Mouse (Mus musculus) MEL (cell line): Measurements from ENCODE around the gene Olfr54. TPM values are rescaled to one million over a fixed set of nuclear protein-coding genes. Genes with fewer than 3 reads are reported as not detected.

Source experiments
- DNase-seq: peaks from one replicate; pipeline ENCODE4 v3.0.0; 2011; ENCODE audit warnings: low read depth, low spot score
- H3K27ac ChIP-seq: 2 replicates; pipeline ENCODE4 v1.5.1; 2012; ENCODE audit warnings: low read depth, mild to moderate bottlenecking, control low read depth, low read length, moderate library complexity; ENCODE audit not compliant: control insufficient read depth
- H3K27me3 ChIP-seq, 2 experiments: fragments of 150-350 bp in 1 of 2; sonication (generic) in 1 of 2; 2 replicates each; pipeline ENCODE4 v1.6.1; 2012; ENCODE audit warnings: low read length in 2 of 2, mild to moderate bottlenecking in 2 of 2, improper control_type of control experiment in 1 of 2, moderate library complexity in 1 of 2; ENCODE audit not compliant: insufficient read depth in 2 of 2, control insufficient read depth in 1 of 2
- H3K36me3 ChIP-seq, 2 experiments: 2 replicates each; pipeline ENCODE4 v1.6.1; 2012 to 2014; ENCODE audit warnings: low read length in 2 of 2, improper control_type of control experiment in 1 of 2, inconsistent platforms in 1 of 2, mild to moderate bottlenecking in 1 of 2; ENCODE audit not compliant: insufficient read depth in 2 of 2, control insufficient read depth in 1 of 2
- H3K4me1 ChIP-seq, 2 experiments: fragments of 150-350 bp in 1 of 2; sonication (generic) in 1 of 2; 2 replicates each; pipeline ENCODE4 v1.6.1; 2012; ENCODE audit warnings: low read length in 2 of 2, improper control_type of control experiment in 1 of 2, mild to moderate bottlenecking in 1 of 2; ENCODE audit not compliant: insufficient read depth in 2 of 2, control insufficient read depth in 1 of 2
- H3K4me3 ChIP-seq, 2 experiments: fragments of 150-350 bp in 1 of 2; sonication (generic) in 1 of 2; 2 replicates each; pipeline ENCODE4 v1.5.1; 2012; ENCODE audit warnings: low read depth in 2 of 2, low read length in 2 of 2, mild to moderate bottlenecking in 2 of 2, moderate library complexity in 2 of 2, control low read depth in 1 of 2, improper control_type of control experiment in 1 of 2; ENCODE audit not compliant: control insufficient read depth in 1 of 2, insufficient read depth in 1 of 2
- H3K79me2 ChIP-seq: 2 replicates; pipeline ENCODE4 v1.6.1; 2012; ENCODE audit warnings: mild to moderate bottlenecking, low read length, moderate library complexity; ENCODE audit not compliant: control insufficient read depth, poor library complexity, insufficient read depth
- H3K9ac ChIP-seq: 2 replicates; pipeline ENCODE4 v1.6.1; 2012; ENCODE audit warnings: low read depth, mild to moderate bottlenecking, control low read depth, low read length, moderate library complexity; ENCODE audit not compliant: control insufficient read depth, poor library complexity, severe bottlenecking
- H3K9me3 ChIP-seq: fragments of 150-350 bp; sonication (generic); replicated peaks from 2 replicates; pipeline ENCODE4 v1.6.1; 2012; ENCODE audit warnings: mild to moderate bottlenecking, low read length, improper control_type of control experiment, moderate library complexity; ENCODE audit not compliant: insufficient read depth
- BHLHE40 ChIP-seq: IDR thresholded peaks from 2 replicates; pipeline ENCODE4 v1.6.1; 2012; ENCODE audit warnings: low read depth, mild to moderate bottlenecking, inconsistent platforms, low read length, improper control_type of control experiment, borderline replicate concordance
- CHD1 ChIP-seq: IDR thresholded peaks from 2 replicates; pipeline ENCODE4 v1.6.1; 2012; ENCODE audit warnings: low read depth, mild to moderate bottlenecking, inconsistent platforms, low read length, improper control_type of control experiment
- CTCF ChIP-seq, 3 experiments: IDR thresholded peaks in 2 of 3; conservative IDR thresholded peaks in 1 of 3; 2 replicates each; pipeline ENCODE4 v1.5.1; 2011 to 2012; ENCODE audit warnings: low read length in 3 of 3, low read depth in 2 of 3, mild to moderate bottlenecking in 2 of 3, improper control_type of control experiment in 1 of 3, inconsistent platforms in 1 of 3, mixed read lengths in 1 of 3, moderate library complexity in 1 of 3; ENCODE audit not compliant: control insufficient read depth in 1 of 3, insufficient read depth in 1 of 3, poor library complexity in 1 of 3, severe bottlenecking in 1 of 3
- E2F4 ChIP-seq: IDR thresholded peaks from 2 replicates; pipeline ENCODE4 v1.6.1; 2011; ENCODE audit warnings: low read depth, low read length, improper control_type of control experiment, borderline replicate concordance
- ELF1 ChIP-seq: IDR thresholded peaks from 2 replicates; pipeline ENCODE4 v1.6.1; 2014; ENCODE audit warnings: low read depth, mild to moderate bottlenecking, inconsistent platforms, low read length, improper control_type of control experiment, moderate library complexity
- EP300 ChIP-seq, 2 experiments: IDR thresholded peaks; 2 replicates each; pipeline ENCODE4 v1.6.1; 2011; ENCODE audit warnings: improper control_type of control experiment in 2 of 2, low read length in 2 of 2, low read depth in 1 of 2, mild to moderate bottlenecking in 1 of 2
- GATA1 ChIP-seq: IDR thresholded peaks from 2 replicates; pipeline ENCODE4 v1.6.1; 2011; ENCODE audit warnings: low read depth, low read length, improper control_type of control experiment
- HCFC1 ChIP-seq: IDR thresholded peaks from 2 replicates; pipeline ENCODE4 v1.6.1; 2012; ENCODE audit warnings: low read depth, mild to moderate bottlenecking, inconsistent platforms, low read length, improper control_type of control experiment, moderate library complexity
- JUND ChIP-seq: IDR thresholded peaks from 2 replicates; pipeline ENCODE4 v1.6.1; 2011; ENCODE audit warnings: low read depth, mild to moderate bottlenecking, improper control_type of control experiment, low read length
- KAT2A ChIP-seq: conservative IDR thresholded peaks from 2 replicates; pipeline ENCODE4 v1.6.1; 2012; ENCODE audit warnings: low read depth, low read length, improper control_type of control experiment, inconsistent platforms
- MAZ ChIP-seq: IDR thresholded peaks from 2 replicates; pipeline ENCODE4 v1.6.1; 2012; ENCODE audit warnings: low read depth, mild to moderate bottlenecking, inconsistent platforms, low read length, improper control_type of control experiment
- MYB ChIP-seq: IDR thresholded peaks from 2 replicates; pipeline ENCODE4 v1.6.1; 2011; ENCODE audit warnings: mild to moderate bottlenecking, low read depth, low read length, improper control_type of control experiment
- MYC ChIP-seq: IDR thresholded peaks from 2 replicates; pipeline ENCODE4 v1.6.1; 2011; ENCODE audit warnings: low read depth, mild to moderate bottlenecking, low read length, improper control_type of control experiment, moderate library complexity
- NRF1 ChIP-seq: IDR thresholded peaks from 2 replicates; pipeline ENCODE4 v1.6.1; 2014; ENCODE audit warnings: low read depth, mild to moderate bottlenecking, inconsistent platforms, low read length, improper control_type of control experiment, moderate library complexity; ENCODE audit not compliant: poor library complexity, insufficient read depth, severe bottlenecking
- RAD21 ChIP-seq: IDR thresholded peaks from 2 replicates; pipeline ENCODE4 v1.6.1; 2011; ENCODE audit warnings: mild to moderate bottlenecking, low read depth, low read length, improper control_type of control experiment
- SIN3A ChIP-seq: IDR thresholded peaks from 2 replicates; pipeline ENCODE4 v1.6.1; 2012; ENCODE audit warnings: low read length, improper control_type of control experiment, inconsistent platforms
- SMC3 ChIP-seq: IDR thresholded peaks from 2 replicates; pipeline ENCODE4 v1.6.1; 2011; ENCODE audit warnings: low read depth, low read length, improper control_type of control experiment
- TBP ChIP-seq: IDR thresholded peaks from 2 replicates; pipeline ENCODE4 v1.8.0; 2011; ENCODE audit warnings: low read depth, low read length, improper control_type of control experiment
- TCF12 ChIP-seq: IDR thresholded peaks from 2 replicates; pipeline ENCODE4 v1.6.1; 2014; ENCODE audit warnings: low read depth, mild to moderate bottlenecking, inconsistent platforms, low read length, improper control_type of control experiment, moderate library complexity
- USF1 ChIP-seq: IDR thresholded peaks from 2 replicates; pipeline ENCODE4 v1.6.1; 2014; ENCODE audit warnings: low read depth, mild to moderate bottlenecking, inconsistent platforms, low read length, improper control_type of control experiment, moderate library complexity
- USF2 ChIP-seq, 2 experiments: IDR thresholded peaks; 2 replicates each; pipeline ENCODE4 v1.6.1; 2011 to 2012; ENCODE audit warnings: improper control_type of control experiment in 2 of 2, low read length in 2 of 2, borderline replicate concordance in 1 of 2, inconsistent platforms in 1 of 2, low read depth in 1 of 2, mild to moderate bottlenecking in 1 of 2; ENCODE audit not compliant: insufficient read depth in 1 of 2
- ZNF384 ChIP-seq: IDR thresholded peaks from 2 replicates; pipeline ENCODE4 v1.6.1; 2012; ENCODE audit warnings: low read depth, mild to moderate bottlenecking, inconsistent platforms, low read length, improper control_type of control experiment
- polyA plus RNA-seq, 2 experiments: library from polyadenylated mRNA; stranded (reverse) in 1 of 2; unstranded in 1 of 2; fragments of >175 nt in 1 of 2; fragments of >200 nt in 1 of 2; gene quantifications; 2 replicates each; pipeline versions ENCODE4 v1.2.1 to v1.2.4; 2012; ENCODE audit warnings: low replicate concordance in 2 of 2, low read depth in 1 of 2; ENCODE audit not compliant: insufficient read length in 2 of 2, insufficient read depth in 1 of 2, missing spikeins in 1 of 2
- total RNA-seq: library from RNA; depleted of rRNA; stranded (reverse); fragments of 300-350 nt; gene quantifications from 2 replicates; pipeline ENCODE4 v1.2.3, GENCODE M21; 2012; rRNA removed

Gene Olfr54
- total RNA-seq (not detected in 2 replicates), polyA plus RNA-seq (not detected)

- Histone ChIP-seq H3K79me2 (no peaks in the 10 kb centered on the region), H3K9me3 (no peaks in the 10 kb centered on the region)
- TF ChIP-seq MYC (no peak), SIN3A (no peak)
- TF ChIP-seq, all 39 proteins: peak for 0
- no peak within 1 kb of the TSS for H3K4me3 ChIP-seq
- H3K36me3 ChIP-seq = no peaks in the 10 kb centered on the region
- H3K27ac ChIP-seq = no peak within 1 kb of the TSS
- no peaks in the 10 kb centered on the region for H3K4me1 ChIP-seq
- no peaks in the 10 kb centered on the region for H3K27me3 ChIP-seq
- H3K9ac ChIP-seq = no peak within 1 kb of the TSS
- DNase-seq = no peak
Observed at GRCm38 (mm10) chr11:51013936-51014335, at the start of gene Olfr54. Gene Olfr54, plus strand, starts transcription at chr11:51014236.

GRCm38 (mm10) chr11:50964886-50965285, 49.1 kb upstream of the Olfr54 start:
- Histone ChIP-seq H3K9ac (no peak overlapping the region), H3K79me2 (no peaks in the 10 kb centered on the region), H3K4me3 (no peak overlapping the region), H3K36me3 (no peaks in the 10 kb centered on the region), H3K4me1 (no peaks in the 10 kb centered on the region), H3K9me3 (no peaks in the 10 kb centered on the region), H3K27ac (no peak overlapping the region), H3K27me3 (no peaks in the 10 kb centered on the region)
- DNase-seq = peak; percentile 7
- TF ChIP-seq E2F4 = no peak
- peak; percentile 75 for TF ChIP-seq GATA1
- TF ChIP-seq CHD1 = no peak
- peak; percentile 35; the same call in 1 of the 2 replicates for TF ChIP-seq TCF12
- peak; percentile 13 to 48; a peak in 1 of 4 replicates for TF ChIP-seq EP300 (IDR thresholded peaks at IDR 0.05; ENCODE audit: low read depth in 1 of 2, low read length in 2 of 2)

- Histone ChIP-seq H3K27ac (no peak within 1 kb of the TSS), H3K4me3 (no peak within 1 kb of the TSS)
- TF ChIP-seq ZNF384 (no peak), TBP (no peak), CTCF (IDR thresholded peaks at IDR 0.05 in 2 of 3, conservative IDR thresholded peaks at IDR 0.05 in 1 of 3; ENCODE audit: control insufficient read depth in 1 of 3, insufficient read depth in 1 of 3, low read depth in 2 of 3, low read length in 3 of 3, poor library complexity in 1 of 3, severe bottlenecking in 1 of 3) (no peak), MAZ (no peak), CHD1 (no peak), RAD21 (no peak), USF2 (IDR thresholded peaks at IDR 0.05; ENCODE audit: borderline replicate concordance in 1 of 2, insufficient read depth in 1 of 2, low read depth in 1 of 2, low read length in 2 of 2) (no peak), JUND (no peak), ELF1 (no peak), NRF1 (no peak), KAT2A (no peak), MYB (no peak), HCFC1 (no peak), SMC3 (no peak), USF1 (no peak), BHLHE40 (no peak), E2F4 (no peak)
- TF ChIP-seq, all 39 proteins: peak for 0
- DNase-seq = no peak
- Histone ChIP-seq H3K9me3 (no peaks in the 10 kb centered on the region), H3K79me2 (no peaks in the 10 kb centered on the region), H3K4me1 (no peaks in the 10 kb centered on the region), H3K36me3 (no peaks in the 10 kb centered on the region), H3K27me3 (no peaks in the 10 kb centered on the region), H3K9ac (no peak within 1 kb of the TSS)
Observed at GRCm38 (mm10) chr11:50966230-50966629, 47.8 kb upstream of the Olfr54 start, which contains the start of gene Olfr1378. Gene Olfr1378, plus strand, starts transcription at chr11:50966530.
